Mouse (Mus musculus): ENCODE data around the gene Insm2.

GRCm38 (mm10) chr12:55560025-55560690 lies 39.1 kb upstream of the Insm2 start:
- TF ChIP-seq FLI1 (IDR thresholded peaks at IDR 0.05; ENCODE audit: low read length) (no peak), GATA1 (IDR thresholded peaks at IDR 0.05; ENCODE audit: borderline replicate concordance, low read length) (no peak)
